7 mouse cellular contexts compared by ENCODE assay signal in genomic region chr7:97330931-97331645, GRCm38 (mm10). TPM values are rescaled to one million over a fixed set of nuclear protein-coding genes. Genes with fewer than 3 reads are reported as not detected.
DNase-seq lines count a peak whose midpoint lies in the region; ATAC-seq and TF ChIP-seq lines count a peak whose summit lies in the region.

No protein-coding gene starts in this region.

- peak overlapping the region; percentile 76 for H3K9ac ChIP-seq in liver, adult 2 months (ENCODE audit: low read depth, low read length)
- peak overlapping the region; percentile 74 for H3K9ac ChIP-seq in midbrain, embryonic 14.5 days (replicated peaks; ENCODE audit: low read length)

- H3K4me2 ChIP-seq in midbrain, embryonic 14.5 days (ENCODE audit: low read length) = peak overlapping the region; percentile 73

- peaks cover 6% of the 10 kb centered on the region; the same call in 1 of the 2 replicates for H3K79me2 ChIP-seq in liver, adult 2 months (ENCODE audit: control insufficient read depth, insufficient read depth, low read length)

- ATAC-seq in midbrain, embryonic 14.5 days (ENCODE audit: low FRiP score, low TSS enrichment) = no peak

- no peaks in the 10 kb centered on the region for H3K36me3 ChIP-seq in liver, adult 2 months (ENCODE audit: control insufficient read depth, insufficient read depth, low read length)
- no peaks in the 10 kb centered on the region for H3K36me3 ChIP-seq in hindbrain, embryonic 10.5 days
- H3K36me3 ChIP-seq in midbrain, embryonic 14.5 days (ENCODE audit: control insufficient read depth, insufficient read depth, low read length) = no peaks in the 10 kb centered on the region

- H3K4me1 ChIP-seq in liver, adult 2 months (ENCODE audit: control insufficient read depth, insufficient read depth, low read length) = peaks cover 7% of the 10 kb centered on the region
- peaks cover 43% of the 10 kb centered on the region for H3K4me1 ChIP-seq in hindbrain, embryonic 10.5 days (replicated peaks)
- H3K4me1 ChIP-seq in midbrain, embryonic 14.5 days (ENCODE audit: control insufficient read depth, insufficient read depth, low read length) = peaks cover 23% of the 10 kb centered on the region

- H3K9me3 ChIP-seq in hindbrain, embryonic 10.5 days = no peaks in the 10 kb centered on the region
- no peaks in the 10 kb centered on the region for H3K9me3 ChIP-seq in midbrain, embryonic 14.5 days (ENCODE audit: control insufficient read depth, low read length)

- whole genome bisulfite sequencing in liver, adult 2 months = 79% methylated on average over 11 of the region's 11 CpGs
- 70% methylated on average over 11 of the region's 11 CpGs for WGBS in hindbrain, embryonic 10.5 days
- 60% methylated on average over 11 of the region's 11 CpGs for WGBS in midbrain, embryonic 14.5 days

- peak overlapping the region; percentile 80 for H3K4me3 ChIP-seq in liver, adult 2 months (ENCODE audit: insufficient read depth, low read depth, low read length)
- H3K4me3 ChIP-seq in hindbrain, embryonic 10.5 days = peak overlapping the region; percentile 83
- peak overlapping the region; percentile 78 for H3K4me3 ChIP-seq in midbrain, embryonic 14.5 days (replicated peaks; ENCODE audit: low read depth, low read length)

- no peak overlapping the region for H3K27ac ChIP-seq in liver, adult 2 months (replicated peaks; ENCODE audit: insufficient read depth, low read depth, low read length)
- peak overlapping the region; percentile 90 for H3K27ac ChIP-seq in hindbrain, embryonic 10.5 days
- no peak overlapping the region for H3K27ac ChIP-seq in midbrain, embryonic 14.5 days (replicated peaks; ENCODE audit: low read depth, low read length)

- TF ChIP-seq CTCF in liver, adult 2 months (IDR thresholded peaks at IDR 0.05; ENCODE audit: low read depth, low read length) = no peak

- no peaks in the 10 kb centered on the region for H3K27me3 ChIP-seq in liver, adult 2 months (ENCODE audit: control insufficient read depth, insufficient read depth, low read length)
- peaks cover 28% of the 10 kb centered on the region for H3K27me3 ChIP-seq in hindbrain, embryonic 10.5 days (ENCODE audit: insufficient read depth, poor library complexity, severe bottlenecking)
- H3K27me3 ChIP-seq in midbrain, embryonic 14.5 days (ENCODE audit: control insufficient read depth, insufficient read depth, low read length) = peaks cover 10% of the 10 kb centered on the region

- no peak for DNase-seq in liver, adult 2 months (ENCODE audit: extremely low read depth, low read depth, low spot score)
- DNase-seq in liver = no peak
- DNase-seq in cerebellum, postnatal 10 days = peak; percentile 33 to 38
- DNase-seq in hindbrain, embryonic 10.5 days (ENCODE audit: low spot score) = no peak
- DNase-seq in midbrain, embryonic 14.5 days = no peak
- DNase-seq in urinary bladder, postnatal 10 days (ENCODE audit: low spot score) = no peak
- no peak for DNase-seq in right cerebral cortex, adult 2 months (ENCODE audit: low spot score in 2 of 2)

- no peak for TF ChIP-seq POLR2A in liver, adult 2 months (IDR thresholded peaks at IDR 0.05; ENCODE audit: extremely low read depth, insufficient read depth, low read length)

RNA-seq across cellular contexts. Expression of gene Usp35, which starts 0.7 kb away (rescaled TPM):
- 0.87 and 1.0 TPM in 2 replicates for total RNA-seq in liver, adult 2 months (2014; rRNA removed)
- polyA plus RNA-seq in liver, adult 2 months (2012; rRNA removed) = 0.86 and 1.5 TPM in 2 replicates
- 2.3 and 2.7 TPM in 2 replicates for polyA plus RNA-seq in hindbrain, embryonic 10.5 days (2016; fragmentation: Nextera tagmentation; extraction: Ambion mirVana)
- 3.9 and 4.4 TPM in 2 replicates for polyA plus RNA-seq in midbrain, embryonic 14.5 days (2014; fragmentation: Nextera tagmentation; extraction: Ambion mirVana)

RNA-seq across cellular contexts. Expression of gene Kctd21, which starts 1.0 kb away (rescaled TPM):
- total RNA-seq in liver, adult 2 months (2014; rRNA removed) = 3.2 and 4.2 TPM in 2 replicates
- polyA plus RNA-seq in liver, adult 2 months (2012; rRNA removed) = 4.8 and 5.4 TPM in 2 replicates
- 4.5 and 4.8 TPM in 2 replicates for polyA plus RNA-seq in hindbrain, embryonic 10.5 days (2016; fragmentation: Nextera tagmentation; extraction: Ambion mirVana)
- polyA plus RNA-seq in midbrain, embryonic 14.5 days (2014; fragmentation: Nextera tagmentation; extraction: Ambion mirVana) = 6.1 and 8.5 TPM in 2 replicates

RNA-seq across cellular contexts. Expression of gene Alg8, which starts 40.3 kb away (rescaled TPM):
- total RNA-seq in liver, adult 2 months (2014; rRNA removed) = 3.3 and 6.2 TPM in 2 replicates
- polyA plus RNA-seq in liver, adult 2 months (2012; rRNA removed) = 6.3 and 7.5 TPM in 2 replicates
- 42.1 and 52.9 TPM in 2 replicates for polyA plus RNA-seq in hindbrain, embryonic 10.5 days (2016; fragmentation: Nextera tagmentation; extraction: Ambion mirVana)
- polyA plus RNA-seq in midbrain, embryonic 14.5 days (2014; fragmentation: Nextera tagmentation; extraction: Ambion mirVana) = 9.4 and 10.8 TPM in 2 replicates

Comparison
In these comparisons a context has a peak if more than half of its experiments do, and no peak if none do; other contexts are left out.
1. DNase-seq: peak in cerebellum, postnatal 10 days (2 of 2); none in liver, adult 2 months (single experiment), liver (single experiment), hindbrain, embryonic 10.5 days (single experiment), midbrain, embryonic 14.5 days (single experiment), urinary bladder, postnatal 10 days (single experiment) and right cerebral cortex, adult 2 months (0 of 2).
2. Peak in every context shown above with its lines, with median percentiles within 50 percentile points of each other: H3K4me3 ChIP-seq.